Mouse (Mus musculus) forebrain, embryonic 12.5 days (tissue): ENCODE data around the gene Ptprn. TPM values are rescaled to one million over a fixed set of nuclear protein-coding genes. Genes with fewer than 3 reads are reported as not detected.

Experiments used
- ATAC-seq: fragments of 200-750 bp; cut with Nextera tagmentation; 2 replicates; pipeline ENCODE4 v1.8.0; 2017; ENCODE audit warnings: moderate TSS enrichment; ENCODE audit not compliant: low FRiP score
- H3K27ac ChIP-seq: fragments of 300-500 bp; sonication (generic); 2 replicates; pipeline ENCODE4 v1.5.1; 2016; ENCODE audit warnings: mild to moderate bottlenecking
- H3K27me3 ChIP-seq: fragments of 300-500 bp; sonication (generic); 2 replicates; pipeline ENCODE4 v1.6.1; 2016; ENCODE audit warnings: mild to moderate bottlenecking
- H3K36me3 ChIP-seq: fragments of 300-500 bp; sonication (generic); replicated peaks from 2 replicates; pipeline ENCODE4 v1.6.1; 2016; ENCODE audit warnings: mild to moderate bottlenecking
- H3K4me1 ChIP-seq: fragments of 300-500 bp; sonication (generic); 2 replicates; pipeline ENCODE4 v1.6.1; 2016
- H3K4me2 ChIP-seq: fragments of 300-500 bp; sonication (generic); 2 replicates; pipeline ENCODE4 v1.6.1; 2016; ENCODE audit warnings: mild to moderate bottlenecking, moderate library complexity
- H3K4me3 ChIP-seq: fragments of 300-500 bp; sonication (generic); replicated peaks from 2 replicates; pipeline ENCODE4 v1.5.1; 2016; ENCODE audit warnings: mild to moderate bottlenecking
- H3K9ac ChIP-seq: fragments of 300-500 bp; sonication (generic); 2 replicates; pipeline ENCODE4 v1.6.1; 2016; ENCODE audit warnings: mild to moderate bottlenecking
- H3K9me3 ChIP-seq: fragments of 300-500 bp; sonication (generic); 2 replicates; pipeline ENCODE4 v1.6.1; 2016
- whole genome bisulfite sequencing: fragments of 180-500 bp; shearing (Covaris S2); methylation state at CpG from one replicate; pipeline ENCODE4 v1.1.7; 2016; 5-methylcytosine and 5-hydroxymethylcytosine counted together
- polyA plus RNA-seq: library from polyadenylated mRNA; unstranded; fragments of >200 nt; fragmentation: Nextera tagmentation; extraction: Ambion mirVana; gene quantifications from 2 replicates; pipeline ENCODE4 v1.2.1, GENCODE M21; 2016

Gene Ptprn
- 6.8 and 7.5 TPM in 2 replicates for polyA plus RNA-seq

DNA sequence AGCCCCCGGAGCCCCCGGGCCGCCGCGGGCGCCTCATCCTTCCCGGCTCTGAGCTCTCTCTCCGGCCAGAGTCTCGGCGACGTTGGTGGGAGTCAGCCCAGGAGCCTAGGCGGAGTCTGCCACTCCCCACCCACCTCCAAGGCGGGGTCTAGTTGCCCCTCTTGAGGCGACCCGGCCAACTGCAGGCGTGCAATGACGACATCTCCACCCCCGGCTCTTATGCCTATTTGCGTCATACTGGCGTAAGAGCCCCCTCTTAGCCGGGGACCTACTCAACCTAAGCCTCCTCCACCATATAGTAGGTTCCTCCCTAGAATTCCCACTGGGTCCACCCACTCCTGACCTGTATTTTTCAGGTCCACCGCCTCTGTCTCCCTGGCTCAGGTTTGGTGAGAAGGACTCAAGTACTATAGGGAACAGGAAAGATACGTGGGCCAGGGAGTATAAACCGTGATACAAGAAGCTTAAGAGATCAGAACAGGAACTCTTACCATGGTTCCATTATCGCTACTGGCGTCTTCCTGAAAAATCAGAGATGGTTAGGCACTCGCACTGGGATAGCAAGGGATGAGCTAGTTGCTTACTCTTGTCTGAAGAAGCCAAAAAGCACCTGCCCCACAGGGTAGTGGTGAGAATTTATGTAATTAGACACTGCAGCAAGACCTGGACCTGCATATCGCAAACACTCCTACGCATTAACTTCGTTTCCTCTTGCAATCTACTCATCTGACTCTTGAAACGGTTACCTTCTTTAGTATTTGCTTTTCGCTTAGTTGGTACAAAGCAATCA, at the start of gene Ptprn:
Ptprn (minus strand) TSS at position 412 of the 790 bp plus-strand sequence.
- H3K4me2 ChIP-seq = peak within 1 kb of the TSS; percentile 68
- ATAC-seq = peak; percentile 75
- H3K4me1 ChIP-seq = peaks cover 7% of the 10 kb centered on the region
- peak within 1 kb of the TSS; percentile 47 for H3K9ac ChIP-seq
- H3K27ac ChIP-seq = no peak within 1 kb of the TSS
- H3K4me3 ChIP-seq = peak within 1 kb of the TSS; percentile 47
- WGBS = 11% methylated on average over 32 of the region's 32 CpGs
- H3K9me3 ChIP-seq = no peaks in the 10 kb centered on the region
- H3K27me3 ChIP-seq = peaks cover 59% of the 10 kb centered on the region
- H3K36me3 ChIP-seq = no peaks in the 10 kb centered on the region

DNA sequence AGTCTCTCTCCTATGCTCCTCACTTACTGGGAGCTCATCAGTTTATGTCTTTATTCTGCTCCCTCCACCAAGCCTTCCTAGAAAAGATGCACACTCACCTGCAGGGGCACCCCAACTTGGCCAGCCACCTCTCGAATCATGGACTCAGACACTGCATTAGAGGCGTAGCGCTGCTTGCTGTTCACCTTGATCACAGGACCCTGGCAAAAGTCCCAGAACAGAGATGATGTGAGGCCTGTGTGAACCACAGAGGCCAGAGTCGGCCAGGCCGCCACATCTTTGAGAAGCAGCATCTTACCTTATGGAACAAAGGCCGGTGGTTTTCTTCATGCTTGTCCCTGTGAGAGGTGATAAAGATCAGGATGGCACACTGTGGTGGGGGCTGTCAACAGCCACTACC, 47.4 kb upstream of the Ptprn start:
- 92% methylated on average over 6 of the region's 6 CpGs for WGBS
- Histone ChIP-seq H3K9ac (no peak overlapping the region), H3K4me2 (no peak overlapping the region), H3K27me3 (no peaks in the 10 kb centered on the region), H3K9me3 (no peaks in the 10 kb centered on the region), H3K27ac (no peak overlapping the region), H3K4me1 (peaks cover 9% of the 10 kb centered on the region), H3K4me3 (no peak overlapping the region), H3K36me3 (peaks cover 78% of the 10 kb centered on the region)
- ATAC-seq = no peak

DNA sequence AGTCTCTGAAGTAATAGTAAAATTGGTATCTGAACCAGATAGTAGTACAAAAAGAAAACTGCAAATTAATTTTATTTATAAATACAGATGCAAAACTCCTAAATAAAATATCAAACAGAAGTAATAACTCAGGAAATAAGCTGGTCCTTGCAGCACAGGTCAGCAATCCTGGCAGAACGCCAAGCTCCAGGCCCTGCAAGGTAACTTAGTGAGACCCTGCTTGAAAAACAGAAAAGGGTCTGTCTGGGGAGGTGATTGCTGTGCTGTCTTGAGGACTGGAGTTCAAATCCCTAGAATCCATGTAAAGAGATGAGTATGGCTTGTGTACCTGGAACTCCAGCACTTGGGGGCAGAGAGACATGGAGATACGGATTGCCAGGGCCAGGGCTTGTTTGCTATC, 40.4 kb upstream of the Ptprn start:
- no peak overlapping the region for H3K9ac ChIP-seq
- no peak overlapping the region for H3K4me3 ChIP-seq
- no peak overlapping the region for H3K4me2 ChIP-seq
- no peaks in the 10 kb centered on the region for H3K9me3 ChIP-seq
- no peak for ATAC-seq
- no peaks in the 10 kb centered on the region; the same call in 1 of the 2 replicates for H3K4me1 ChIP-seq
- 82% methylated on average over 2 of the region's 2 CpGs for WGBS
- no peaks in the 10 kb centered on the region for H3K27me3 ChIP-seq
- H3K36me3 ChIP-seq = peaks cover 21% of the 10 kb centered on the region
- H3K27ac ChIP-seq = no peak overlapping the region

DNA sequence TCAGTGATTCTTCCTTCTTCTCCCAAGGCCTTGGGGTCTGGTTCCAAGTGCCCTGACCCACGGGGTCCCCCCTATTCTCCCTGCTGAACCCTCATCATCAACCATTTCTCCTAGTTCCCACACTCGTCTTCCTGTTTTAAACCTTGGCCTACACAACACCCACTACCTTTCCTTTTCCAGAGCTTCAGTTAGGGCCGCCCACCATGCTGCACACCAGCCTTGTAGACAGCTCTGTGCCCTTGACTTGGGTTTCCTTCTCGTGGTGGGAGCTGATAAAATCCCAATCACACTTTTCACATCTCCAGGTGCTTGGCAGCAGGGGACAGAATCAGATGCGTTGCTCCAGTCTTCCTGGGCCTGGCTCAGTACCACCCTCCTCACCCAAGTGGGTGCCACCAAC, 30.0 kb upstream of the Ptprn start:
- H3K36me3 ChIP-seq = no peaks in the 10 kb centered on the region
- H3K4me3 ChIP-seq = no peak overlapping the region
- WGBS = 80% methylated on average over 5 of the region's 5 CpGs
- H3K4me2 ChIP-seq = no peak overlapping the region
- no peak overlapping the region for H3K27ac ChIP-seq
- H3K9ac ChIP-seq = 0 out of 2 replicates have a peak overlapping the region, but pooled peaks have one; percentile 12
- no peak for ATAC-seq
- peaks cover 13% of the 10 kb centered on the region for H3K4me1 ChIP-seq
- H3K27me3 ChIP-seq = no peaks in the 10 kb centered on the region
- H3K9me3 ChIP-seq = no peaks in the 10 kb centered on the region

DNA sequence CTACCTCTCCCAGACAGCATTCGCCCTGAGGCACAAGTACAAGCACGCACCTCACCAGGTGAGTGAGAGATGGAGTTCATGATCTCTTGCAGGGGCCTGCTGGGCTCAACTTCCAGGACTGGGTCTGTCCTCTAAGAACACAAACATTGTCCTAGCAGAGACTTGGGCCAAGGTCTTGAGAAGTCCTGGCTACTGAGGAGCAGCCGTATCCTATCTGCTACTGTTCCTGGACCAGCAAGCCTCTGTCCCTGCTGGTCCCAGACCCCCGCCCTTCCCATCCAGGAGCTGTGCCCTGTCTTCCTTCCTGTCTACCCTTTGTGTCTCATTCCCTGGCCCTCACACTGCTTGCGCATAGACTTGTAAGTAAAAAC, 29.0 kb upstream of the Ptprn start:
- 87% methylated on average over 5 of the region's 5 CpGs for WGBS
- H3K9ac ChIP-seq = no peak overlapping the region

DNA sequence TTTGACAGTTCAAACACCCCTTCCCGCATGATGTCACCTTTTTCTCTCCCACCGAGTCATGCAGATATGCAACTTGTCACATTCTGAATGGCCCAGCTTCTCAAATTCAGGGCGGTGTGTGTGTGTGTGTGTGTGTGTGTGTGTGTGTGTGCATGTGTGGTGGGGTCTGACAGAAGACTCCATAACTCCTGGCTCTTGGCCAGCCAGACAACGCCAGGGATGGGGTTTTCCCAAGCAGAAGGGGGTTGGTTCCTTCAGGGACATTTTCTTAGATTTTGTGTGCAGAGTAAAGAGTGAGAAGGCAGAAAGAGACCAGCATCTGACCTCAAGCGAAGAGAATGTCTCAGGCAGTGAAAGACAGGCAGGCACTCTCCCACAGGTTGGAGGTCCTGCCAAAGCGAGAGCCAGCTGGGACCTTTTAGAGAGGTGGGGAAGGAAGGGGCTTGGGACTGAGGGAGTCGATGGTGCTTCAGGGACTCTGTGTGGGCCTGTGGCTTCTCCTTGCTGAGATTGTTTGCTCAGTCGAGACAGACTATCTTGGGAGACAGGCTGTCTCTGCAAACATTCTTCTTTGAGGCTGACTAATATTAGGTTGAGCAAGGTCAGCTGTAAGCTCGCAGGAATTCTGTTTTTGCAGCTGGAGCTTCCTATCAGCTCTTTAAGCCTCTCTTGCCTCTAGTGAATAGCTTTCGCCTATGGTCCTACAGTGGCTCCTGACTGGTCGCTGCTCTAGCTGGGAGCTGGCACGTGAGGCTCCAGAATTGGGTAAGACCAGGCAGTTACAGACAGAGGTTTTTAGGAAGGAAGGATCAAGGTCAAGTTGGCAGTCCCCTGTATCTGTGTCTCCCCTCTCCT, 28.4 kb upstream of the Ptprn start:
- Histone ChIP-seq H3K4me1 (peaks cover 29% of the 10 kb centered on the region), H3K36me3 (no peaks in the 10 kb centered on the region), H3K4me2 (no peak overlapping the region), H3K9me3 (no peaks in the 10 kb centered on the region), H3K9ac (no peak overlapping the region), H3K4me3 (no peak overlapping the region), H3K27me3 (no peaks in the 10 kb centered on the region; the same call in 1 of the 2 replicates), H3K27ac (no peak overlapping the region)
- 63% methylated on average over 12 of the region's 12 CpGs for WGBS
- ATAC-seq = no peak

More for the DNA sequence above, 29.0 kb upstream of the Ptprn start:
- H3K27ac ChIP-seq = no peak overlapping the region
- H3K4me3 ChIP-seq = no peak overlapping the region
- H3K4me1 ChIP-seq = peaks cover 23% of the 10 kb centered on the region
- ATAC-seq = no peak
- H3K27me3 ChIP-seq = no peaks in the 10 kb centered on the region
- no peaks in the 10 kb centered on the region for H3K36me3 ChIP-seq
- H3K4me2 ChIP-seq = no peak overlapping the region
- no peaks in the 10 kb centered on the region for H3K9me3 ChIP-seq

DNA sequence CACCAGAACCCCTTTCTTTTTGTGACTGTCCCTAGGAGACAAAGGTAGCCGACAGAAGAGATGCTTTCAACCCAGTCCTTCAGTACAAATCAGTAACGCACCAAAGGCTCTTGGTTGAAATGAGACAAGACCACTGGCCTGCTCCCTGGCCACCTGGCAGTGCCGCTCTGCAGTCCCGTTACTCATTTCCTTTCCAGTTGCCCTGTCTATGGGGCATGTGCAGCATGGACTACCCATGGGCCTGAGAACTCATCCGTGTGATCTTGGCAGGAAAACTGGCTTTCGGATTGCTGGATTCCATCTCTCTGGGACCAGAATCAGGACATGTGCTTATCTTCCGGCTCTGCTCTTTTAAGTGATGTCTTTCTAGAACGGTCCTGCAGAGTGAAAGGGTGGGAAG, 27.0 kb upstream of the Ptprn start:
- H3K4me2 ChIP-seq = no peak overlapping the region
- no peak overlapping the region for H3K27ac ChIP-seq
- no peaks in the 10 kb centered on the region for H3K9me3 ChIP-seq
- no peak overlapping the region for H3K4me3 ChIP-seq
- H3K4me1 ChIP-seq = peaks cover 29% of the 10 kb centered on the region
- WGBS = 86% methylated on average over 8 of the region's 8 CpGs
- no peak overlapping the region for H3K9ac ChIP-seq
- ATAC-seq = no peak
- no peaks in the 10 kb centered on the region for H3K36me3 ChIP-seq
- H3K27me3 ChIP-seq = no peaks in the 10 kb centered on the region; the same call in 1 of the 2 replicates

DNA sequence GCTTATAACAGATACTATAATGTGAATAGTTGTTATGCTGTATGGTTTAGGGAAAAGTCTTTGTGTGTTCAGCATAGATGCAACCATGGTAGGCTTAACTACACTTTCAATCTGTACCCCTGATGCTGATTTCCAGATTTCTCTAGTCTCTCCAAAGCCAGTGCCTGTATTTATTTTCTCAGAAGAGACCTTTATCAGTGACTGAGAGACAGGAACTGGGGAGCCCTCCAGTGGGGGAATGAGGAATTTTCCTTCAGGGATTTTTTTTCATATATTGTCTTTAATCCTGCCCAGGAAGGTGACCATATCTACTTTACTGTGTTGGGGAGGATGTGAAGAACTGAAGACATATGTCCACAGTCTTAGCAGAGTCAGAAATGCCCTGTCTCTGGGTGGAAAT, 26.3 kb upstream of the Ptprn start:
- H3K4me2 ChIP-seq = no peak overlapping the region
- no peaks in the 10 kb centered on the region for H3K9me3 ChIP-seq
- peaks cover 29% of the 10 kb centered on the region for H3K4me1 ChIP-seq
- no peak overlapping the region for H3K9ac ChIP-seq
- no peaks in the 10 kb centered on the region; the same call in 1 of the 2 replicates for H3K27me3 ChIP-seq
- no peak overlapping the region for H3K4me3 ChIP-seq
- peak overlapping the region; percentile 91 for H3K27ac ChIP-seq
- no peaks in the 10 kb centered on the region for H3K36me3 ChIP-seq
- ATAC-seq = peak; percentile 39; the same call in 1 of the 2 replicates

DNA sequence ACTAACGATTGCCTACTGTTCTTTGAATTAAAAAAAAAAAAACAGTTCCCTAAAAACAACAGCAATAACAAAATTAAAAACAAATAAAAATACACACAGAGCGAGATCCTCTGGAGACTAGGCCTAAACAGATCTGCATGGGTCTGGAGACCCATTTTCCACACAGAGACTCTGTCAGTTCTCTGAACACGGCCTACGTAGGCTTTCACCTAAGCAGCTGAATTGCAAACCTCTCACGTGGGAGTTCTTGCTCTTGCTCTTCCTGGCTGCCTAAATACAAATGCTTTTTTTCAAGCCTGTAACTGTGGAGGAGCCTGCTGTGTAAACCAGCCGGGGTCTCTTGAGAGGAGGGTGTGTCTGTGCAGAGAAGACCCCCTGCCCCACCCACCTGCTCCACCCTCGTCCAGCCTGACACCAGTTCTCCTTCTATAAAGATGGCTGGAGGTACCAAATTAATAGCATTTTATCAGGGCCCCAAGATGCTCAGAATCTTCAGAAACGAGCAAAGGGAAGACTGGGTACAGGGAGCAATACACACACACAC, 25.7 kb upstream of the Ptprn start:
- 40% methylated on average over 8 of the region's 8 CpGs for WGBS
- H3K9ac ChIP-seq = 0 out of 2 replicates have a peak overlapping the region, but pooled peaks have one; percentile 29
- H3K4me3 ChIP-seq = no peak overlapping the region
- H3K36me3 ChIP-seq = no peaks in the 10 kb centered on the region
- H3K9me3 ChIP-seq = no peaks in the 10 kb centered on the region
- peaks cover 29% of the 10 kb centered on the region for H3K4me1 ChIP-seq
- H3K4me2 ChIP-seq = peak overlapping the region; percentile 34
- ATAC-seq = peak; percentile 47
- H3K27me3 ChIP-seq = no peaks in the 10 kb centered on the region; the same call in 1 of the 2 replicates
- peak overlapping the region; percentile 91 for H3K27ac ChIP-seq

DNA sequence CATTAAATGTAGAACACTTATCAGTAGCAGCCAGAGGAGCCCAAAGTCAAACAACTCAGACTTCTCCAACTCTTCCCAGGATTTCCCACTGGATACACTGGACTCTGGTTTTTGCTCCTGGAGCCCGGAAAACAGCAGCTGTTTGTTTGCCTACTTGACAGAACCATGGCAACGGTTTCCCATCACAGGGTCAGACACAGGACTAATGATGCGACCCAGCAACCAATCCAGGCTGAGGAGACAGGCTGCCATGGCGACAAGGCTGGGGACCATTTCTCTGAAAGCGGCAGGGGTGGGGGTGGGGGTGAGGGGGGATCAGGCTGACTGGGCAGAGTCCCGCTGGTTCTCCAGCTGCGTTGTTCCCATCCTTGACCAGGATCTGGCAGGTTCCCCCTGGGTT, 25.1 kb upstream of the Ptprn start:
- Histone ChIP-seq H3K9ac (no peak overlapping the region), H3K4me2 (peak overlapping the region; percentile 34), H3K4me3 (no peak overlapping the region), H3K27me3 (no peaks in the 10 kb centered on the region; the same call in 1 of the 2 replicates), H3K9me3 (no peaks in the 10 kb centered on the region), H3K4me1 (peaks cover 29% of the 10 kb centered on the region), H3K27ac (peak overlapping the region; percentile 91), H3K36me3 (no peaks in the 10 kb centered on the region)
- ATAC-seq = peak; percentile 95
- 4% methylated on average over 7 of the region's 7 CpGs for WGBS

DNA sequence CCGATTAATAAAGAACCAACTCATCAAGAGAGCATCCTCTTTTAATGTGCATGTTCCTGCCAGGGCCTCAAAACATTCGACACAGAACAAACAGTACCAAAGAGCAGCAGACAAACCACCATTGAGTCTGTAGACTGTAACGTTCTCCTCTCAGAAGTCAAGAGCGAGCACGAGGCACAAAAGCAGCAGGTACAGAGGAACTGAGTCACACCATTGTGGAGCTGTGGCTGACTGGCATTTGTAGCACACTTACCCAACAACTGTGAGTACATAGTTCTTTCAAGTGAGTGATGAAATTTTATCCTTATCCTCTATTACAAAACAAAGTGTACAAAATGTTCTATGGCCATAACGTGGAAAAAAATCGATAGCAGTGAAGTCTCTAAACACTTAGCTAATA, 20.6 kb upstream of the Ptprn start:
- Histone ChIP-seq H3K27me3 (no peaks in the 10 kb centered on the region; the same call in 1 of the 2 replicates), H3K4me2 (no peak overlapping the region), H3K4me3 (no peak overlapping the region), H3K9ac (no peak overlapping the region), H3K27ac (no peak overlapping the region), H3K36me3 (no peaks in the 10 kb centered on the region), H3K4me1 (peaks cover 22% of the 10 kb centered on the region), H3K9me3 (peaks cover 4% of the 10 kb centered on the region; the same call in 1 of the 2 replicates)
- 90% methylated on average over 7 of the region's 7 CpGs for WGBS
- no peak for ATAC-seq

DNA sequence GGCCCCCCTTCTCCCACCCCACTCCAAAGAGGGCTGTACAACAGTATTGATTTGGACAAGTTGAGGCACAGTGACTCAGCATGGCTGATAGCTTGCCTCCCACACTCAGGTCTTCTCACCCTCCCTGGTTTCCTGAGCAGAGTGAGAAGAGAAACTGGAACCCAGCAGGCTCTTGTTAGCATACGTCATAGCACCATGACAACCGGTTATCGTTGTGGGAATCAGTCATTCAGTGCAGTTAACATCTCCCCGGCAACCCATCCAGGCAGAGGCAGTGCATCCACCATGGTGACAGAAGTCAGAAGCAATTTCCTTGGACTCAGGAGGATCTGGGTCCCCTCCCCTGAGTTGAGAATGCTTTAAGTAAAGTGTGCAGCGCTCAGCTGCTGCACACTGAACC, 18.7 kb upstream of the Ptprn start:
- H3K4me3 ChIP-seq = no peak overlapping the region
- 72% methylated on average over 5 of the region's 5 CpGs for WGBS
- no peak overlapping the region for H3K4me2 ChIP-seq
- H3K27me3 ChIP-seq = peaks cover 13% of the 10 kb centered on the region
- ATAC-seq = no peak
- no peak overlapping the region for H3K9ac ChIP-seq
- no peak overlapping the region for H3K27ac ChIP-seq
- no peaks in the 10 kb centered on the region for H3K36me3 ChIP-seq
- H3K4me1 ChIP-seq = peaks cover 7% of the 10 kb centered on the region; the same call in 1 of the 2 replicates
- peaks cover 4% of the 10 kb centered on the region; the same call in 1 of the 2 replicates for H3K9me3 ChIP-seq
